Mouse (Mus musculus) right cerebral cortex, postnatal 25 days (tissue): ENCODE measurements around the gene Sh2b2.
A peak's percentile ranks its signal among the peaks of the same experiment; 100 is the strongest.

Experiments used
- DNase-seq: peaks from one replicate; pipeline ENCODE4 v3.0.0; 2022

Gene Sh2b2

GRCm38 (mm10) chr5:136179594-136179993, 66.8 kb downstream of the Sh2b2 start:
- DNase-seq: no peak

- DNase-seq: peak; percentile 48
Observed at GRCm38 (mm10) chr5:136173606-136174463, 72.5 kb downstream of the Sh2b2 start.

- DNase-seq: no peak
Observed at GRCm38 (mm10) chr5:136172939-136173338, 73.4 kb downstream of the Sh2b2 start.

GRCm38 (mm10) chr5:136171363-136172341, 74.7 kb downstream of the Sh2b2 start:
- DNase-seq: no peak

GRCm38 (mm10) chr5:136170512-136171362, 75.6 kb downstream of the Sh2b2 start, which contains the start of gene Orai2:
Gene Orai2, minus strand, starts transcription at chr5:136170713.
- peak; percentile 88 for DNase-seq

GRCm38 (mm10) chr5:136169626-136170511, 76.5 kb downstream of the Sh2b2 start:
- DNase-seq: peak; percentile 56
